Mouse (Mus musculus) liver, postnatal 0 days (tissue): ENCODE results near the gene Bhlha9. TPM values are rescaled to one million over a fixed set of nuclear protein-coding genes. Genes with fewer than 3 reads are reported as not detected.

ENCODE experiments used
- ATAC-seq: fragments of 200-750 bp; cut with Nextera tagmentation; 2 replicates; pipeline ENCODE4 v1.8.0; 2017; ENCODE audit warnings: mild to moderate bottlenecking, moderate library complexity
- DNase-seq: peaks from one replicate; pipeline ENCODE4 v3.0.0-alpha.2; 2016
- H3K27ac ChIP-seq: fragments of 300-500 bp; sonication (generic); 2 replicates; pipeline ENCODE4 v1.5.1; 2014; ENCODE audit warnings: antibody characterized with exemption, moderate library complexity, mild to moderate bottlenecking, low read depth
- H3K27me3 ChIP-seq: fragments of 300-500 bp; sonication (generic); 2 replicates; pipeline ENCODE4 v1.6.1; 2014; ENCODE audit warnings: low read length, control low read depth, mixed read lengths; ENCODE audit not compliant: insufficient read depth
- H3K36me3 ChIP-seq: fragments of 300-500 bp; sonication (generic); replicated peaks from 2 replicates; pipeline ENCODE4 v1.6.1; 2014; ENCODE audit warnings: mild to moderate bottlenecking, control low read depth, low read length, moderate library complexity, mixed read lengths; ENCODE audit not compliant: insufficient read depth
- H3K4me1 ChIP-seq: fragments of 300-500 bp; sonication (generic); 2 replicates; pipeline ENCODE4 v1.6.1; 2014; ENCODE audit warnings: antibody characterized with exemption, mild to moderate bottlenecking, control low read depth; ENCODE audit not compliant: insufficient read depth
- H3K4me2 ChIP-seq: fragments of 300-500 bp; sonication (generic); 2 replicates; pipeline ENCODE4 v1.6.1; 2014; ENCODE audit warnings: low read depth, mild to moderate bottlenecking, low read length, moderate library complexity, mixed read lengths
- H3K4me3 ChIP-seq: fragments of 300-500 bp; sonication (generic); 2 replicates; pipeline ENCODE4 v1.5.1; 2014; ENCODE audit warnings: low read depth, low read length
- H3K9ac ChIP-seq: fragments of 300-500 bp; sonication (generic); replicated peaks from 2 replicates; pipeline ENCODE4 v1.6.1; 2014; ENCODE audit warnings: mild to moderate bottlenecking, moderate library complexity
- H3K9me3 ChIP-seq: fragments of 300-500 bp; sonication (generic); 2 replicates; pipeline ENCODE4 v1.6.1; 2016; ENCODE audit warnings: mild to moderate bottlenecking, control low read depth, low read length, mixed read lengths
- CTCF ChIP-seq: sonication (generic); IDR thresholded peaks from 2 replicates; pipeline ENCODE4 v1.5.1; 2016; ENCODE audit warnings: antibody characterized with exemption, low read depth
- EP300 ChIP-seq: IDR thresholded peaks from 2 replicates; pipeline ENCODE4 v1.6.1; 2016; ENCODE audit warnings: antibody characterized with exemption, low read depth, mild to moderate bottlenecking
- WGBS: fragments of 180-500 bp; shearing (Covaris S2); extraction: QIAGEN DNeasy Blood & Tissue Kit; methylation state at CpG from one replicate; pipeline ENCODE4 v1.1.7; 2014; ENCODE audit not compliant: insufficient replicate concordance; 5-methylcytosine and 5-hydroxymethylcytosine counted together
- polyA plus RNA-seq: library from polyadenylated mRNA; unstranded; fragments of >200 nt; fragmentation: Nextera tagmentation; extraction: Ambion mirVana; gene quantifications from 2 replicates; pipeline ENCODE4 v1.2.1, GENCODE M21; 2015

The Bhlha9 gene
- polyA plus RNA-seq, 1 experiment from 2014 or later, result 0.08 TPM

- DNase-seq, result no peak
- H3K9ac ChIP-seq, result no peak overlapping the region
Measured at GRCm38 (mm10) chr11:76630023-76630422, 42.2 kb upstream of the Bhlha9 start.

GRCm38 (mm10) chr11:76630487-76630886 lies 41.8 kb upstream of the Bhlha9 start:
- Histone ChIP-seq H3K9ac (no peak overlapping the region), H3K36me3 (no peaks in the 10 kb centered on the region), H3K4me3 (no peak overlapping the region), H3K9me3 (no peaks in the 10 kb centered on the region), H3K4me2 (no peak overlapping the region), H3K27me3 (0 out of 2 replicates have a peak, but pooled peaks cover under 1% of the 10 kb centered on the region), H3K27ac (no peak overlapping the region), H3K4me1 (no peaks in the 10 kb centered on the region)
- TF ChIP-seq EP300 (no peak), CTCF (no peak)
- DNase-seq (no peak), ATAC-seq (no peak)
- WGBS, result 71% methylated on average over 5 of the region's 5 CpGs

More at GRCm38 (mm10) chr11:76630023-76630422, 42.2 kb upstream of the Bhlha9 start:
- TF ChIP-seq CTCF (no peak), EP300 (no peak)
- Histone ChIP-seq H3K4me1 (no peaks in the 10 kb centered on the region), H3K4me3 (no peak overlapping the region), H3K4me2 (no peak overlapping the region), H3K27me3 (0 out of 2 replicates have a peak, but pooled peaks cover 3% of the 10 kb centered on the region), H3K9me3 (no peaks in the 10 kb centered on the region), H3K36me3 (no peaks in the 10 kb centered on the region), H3K27ac (no peak overlapping the region)
- 44% methylated on average over 2 of the region's 2 CpGs for WGBS
- no peak for ATAC-seq

- 0 out of 2 replicates have a peak, but pooled peaks cover 4% of the 10 kb centered on the region for H3K27me3 ChIP-seq
- H3K4me3 ChIP-seq, result no peak overlapping the region
- TF ChIP-seq EP300, result no peak
- TF ChIP-seq CTCF, result no peak
- no peak overlapping the region for H3K4me2 ChIP-seq
- DNase-seq (no peak), ATAC-seq (no peak)
- H3K36me3 ChIP-seq, result no peaks in the 10 kb centered on the region
- H3K27ac ChIP-seq, result no peak overlapping the region
- no peaks in the 10 kb centered on the region for H3K4me1 ChIP-seq
- 70% methylated on average over 17 of the region's 17 CpGs for WGBS
- H3K9ac ChIP-seq, result no peak overlapping the region
- H3K9me3 ChIP-seq, result no peaks in the 10 kb centered on the region
Measured at GRCm38 (mm10) chr11:76639269-76639985, 32.8 kb upstream of the Bhlha9 start.

GRCm38 (mm10) chr11:76640231-76640630 lies 32.0 kb upstream of the Bhlha9 start:
- Histone ChIP-seq H3K4me1 (no peaks in the 10 kb centered on the region), H3K4me3 (no peak overlapping the region), H3K9me3 (no peaks in the 10 kb centered on the region), H3K27me3 (0 out of 2 replicates have a peak, but pooled peaks cover 4% of the 10 kb centered on the region), H3K27ac (no peak overlapping the region), H3K4me2 (no peak overlapping the region), H3K36me3 (no peaks in the 10 kb centered on the region), H3K9ac (no peak overlapping the region)
- DNase-seq (no peak), ATAC-seq (no peak)
- no peak for TF ChIP-seq EP300
- TF ChIP-seq CTCF, result no peak
- WGBS, result 67% methylated on average over 4 of the region's 4 CpGs

- TF ChIP-seq EP300 (no peak), CTCF (no peak)
- Histone ChIP-seq H3K27me3 (peaks cover 23% of the 10 kb centered on the region), H3K36me3 (no peaks in the 10 kb centered on the region), H3K27ac (no peak overlapping the region), H3K9me3 (no peaks in the 10 kb centered on the region), H3K9ac (no peak overlapping the region), H3K4me2 (no peak overlapping the region), H3K4me3 (no peak overlapping the region), H3K4me1 (no peaks in the 10 kb centered on the region)
- WGBS, result 69% methylated on average over 6 of the region's 6 CpGs
- DNase-seq (no peak), ATAC-seq (no peak)
Measured at GRCm38 (mm10) chr11:76644257-76644656, 28.0 kb upstream of the Bhlha9 start.

GRCm38 (mm10) chr11:76645036-76645435 lies 27.2 kb upstream of the Bhlha9 start:
- ATAC-seq (no peak), DNase-seq (no peak)
- no peak overlapping the region for H3K9ac ChIP-seq
- H3K4me1 ChIP-seq, result no peaks in the 10 kb centered on the region
- no peaks in the 10 kb centered on the region for H3K9me3 ChIP-seq
- H3K4me3 ChIP-seq, result no peak overlapping the region
- H3K4me2 ChIP-seq, result no peak overlapping the region
- TF ChIP-seq EP300, result no peak
- TF ChIP-seq CTCF, result no peak
- H3K27ac ChIP-seq, result no peak overlapping the region
- peaks cover 23% of the 10 kb centered on the region for H3K27me3 ChIP-seq
- WGBS, result 29% methylated on average over 9 of the region's 9 CpGs
- H3K36me3 ChIP-seq, result no peaks in the 10 kb centered on the region
